Mouse (Mus musculus) embryonic facial prominence, embryonic 11.5 days (tissue): ENCODE results near the gene Heatr5a. TPM values are rescaled to one million over a fixed set of nuclear protein-coding genes. Genes with fewer than 3 reads are reported as not detected.

Experiments
- ATAC-seq: fragments of 200-750 bp; cut with Nextera tagmentation; replicated peaks from 2 replicates; pipeline ENCODE4 v1.8.0; 2017; ENCODE audit warnings: low read depth; ENCODE audit not compliant: insufficient number of reproducible peaks, low FRiP score, low TSS enrichment
- DNase-seq: peaks from one replicate; pipeline ENCODE4 v3.0.0-alpha.2; 2015; ENCODE audit warnings: low spot score
- H3K27ac ChIP-seq: fragments of 300-500 bp; sonication (generic); replicated peaks from 2 replicates; pipeline ENCODE4 v1.5.1; 2014; ENCODE audit warnings: mild to moderate bottlenecking, low read depth, low read length, control low read depth
- H3K27me3 ChIP-seq: fragments of 300-500 bp; sonication (generic); 2 replicates; pipeline ENCODE4 v1.6.1; 2014; ENCODE audit warnings: mild to moderate bottlenecking, low read length, moderate library complexity, mixed read lengths; ENCODE audit not compliant: control insufficient read depth, insufficient read depth
- H3K36me3 ChIP-seq: fragments of 300-500 bp; sonication (generic); replicated peaks from 2 replicates; pipeline ENCODE4 v1.6.1; 2014; ENCODE audit warnings: low read depth, mild to moderate bottlenecking, low read length, moderate library complexity, mixed read lengths; ENCODE audit not compliant: control insufficient read depth, insufficient read depth
- H3K4me1 ChIP-seq: fragments of 300-500 bp; sonication (generic); 2 replicates; pipeline ENCODE4 v1.6.1; 2014; ENCODE audit warnings: low read length, mixed read lengths; ENCODE audit not compliant: control insufficient read depth, insufficient read depth
- H3K4me2 ChIP-seq: fragments of 300-500 bp; sonication (generic); 2 replicates; pipeline ENCODE4 v1.6.1; 2014; ENCODE audit warnings: low read depth, mild to moderate bottlenecking, control low read depth, low read length, moderate library complexity
- H3K4me3 ChIP-seq: fragments of 300-500 bp; sonication (generic); 2 replicates; pipeline ENCODE4 v1.5.1; 2014; ENCODE audit warnings: low read depth, low read length, control low read depth
- H3K9ac ChIP-seq: fragments of 300-500 bp; sonication (generic); replicated peaks from 2 replicates; pipeline ENCODE4 v1.6.1; 2014; ENCODE audit warnings: mild to moderate bottlenecking, control low read depth, low read length
- H3K9me3 ChIP-seq: fragments of 300-500 bp; sonication (generic); replicated peaks from 2 replicates; pipeline ENCODE4 v1.6.1; 2016; ENCODE audit warnings: mild to moderate bottlenecking, low read length, inconsistent platforms, mixed read lengths; ENCODE audit not compliant: control insufficient read depth
- WGBS: fragments of 180-500 bp; shearing (Covaris S2); extraction: QIAGEN DNeasy Blood & Tissue Kit; methylation state at CpG from one replicate; pipeline ENCODE4 v1.1.7; 2014; 5-methylcytosine and 5-hydroxymethylcytosine counted together
- polyA plus RNA-seq: library from polyadenylated mRNA; unstranded; fragments of >200 nt; fragmentation: Nextera tagmentation; extraction: Ambion mirVana; gene quantifications from 2 replicates; pipeline ENCODE4 v1.2.1, GENCODE M21; 2014

Gene Heatr5a
- polyA plus RNA-seq, 1 experiment from 2014 or later = 8.6 TPM

GRCm38 (mm10) chr12:51855453-51855852, 115.7 kb downstream of the Heatr5a start:
- no peak for ATAC-seq
- no peak overlapping the region for H3K27ac ChIP-seq

GRCm38 (mm10) chr12:51851617-51852016, 119.5 kb downstream of the Heatr5a start:
- DNase-seq = no peak
- Histone ChIP-seq H3K9me3 (no peaks in the 10 kb centered on the region), H3K27ac (no peak overlapping the region), H3K4me1 (no peaks in the 10 kb centered on the region), H3K27me3 (no peaks in the 10 kb centered on the region), H3K9ac (no peak overlapping the region), H3K36me3 (no peaks in the 10 kb centered on the region), H3K4me3 (no peak overlapping the region), H3K4me2 (no peak overlapping the region)
- 87% methylated on average over 4 of the region's 4 CpGs for WGBS
- ATAC-seq = no peak

More at GRCm38 (mm10) chr12:51855453-51855852, 115.7 kb downstream of the Heatr5a start:
- Histone ChIP-seq H3K36me3 (no peaks in the 10 kb centered on the region), H3K9me3 (no peaks in the 10 kb centered on the region), H3K9ac (no peak overlapping the region), H3K27me3 (no peaks in the 10 kb centered on the region), H3K4me2 (no peak overlapping the region), H3K4me3 (no peak overlapping the region), H3K4me1 (no peaks in the 10 kb centered on the region)
- WGBS = 74% methylated on average over 6 of the region's 7 CpGs
- no peak for DNase-seq

- ATAC-seq (no peak), DNase-seq (no peak)
These were observed 120.0 kb downstream of the Heatr5a start for GRCm38 (mm10) chr12:51851155-51851554.

GRCm38 (mm10) chr12:51850339-51850738, 120.8 kb downstream of the Heatr5a start:
- DNase-seq (no peak), ATAC-seq (no peak)
- Histone ChIP-seq H3K9ac (no peak overlapping the region), H3K36me3 (no peaks in the 10 kb centered on the region), H3K27ac (no peak overlapping the region), H3K4me2 (no peak overlapping the region), H3K9me3 (no peaks in the 10 kb centered on the region), H3K4me1 (no peaks in the 10 kb centered on the region), H3K4me3 (no peak overlapping the region), H3K27me3 (no peaks in the 10 kb centered on the region)
- 87% methylated on average over 4 of the region's 4 CpGs for WGBS

More at GRCm38 (mm10) chr12:51851155-51851554, 120.0 kb downstream of the Heatr5a start:
- H3K4me3 ChIP-seq = no peak overlapping the region
- 93% methylated on average over 3 of the region's 3 CpGs for WGBS
- no peak overlapping the region for H3K4me2 ChIP-seq
- no peaks in the 10 kb centered on the region for H3K36me3 ChIP-seq
- no peaks in the 10 kb centered on the region for H3K9me3 ChIP-seq
- no peaks in the 10 kb centered on the region for H3K4me1 ChIP-seq
- H3K27ac ChIP-seq = no peak overlapping the region
- H3K9ac ChIP-seq = no peak overlapping the region
- no peaks in the 10 kb centered on the region for H3K27me3 ChIP-seq

- Histone ChIP-seq H3K36me3 (no peaks in the 10 kb centered on the region), H3K4me3 (no peak overlapping the region), H3K4me1 (no peaks in the 10 kb centered on the region), H3K27ac (no peak overlapping the region), H3K9me3 (no peaks in the 10 kb centered on the region), H3K9ac (no peak overlapping the region), H3K4me2 (no peak overlapping the region), H3K27me3 (no peaks in the 10 kb centered on the region)
- no peak for DNase-seq
- ATAC-seq = no peak
- WGBS = 82% methylated on average over 2 of the region's 2 CpGs
These were observed 121.2 kb downstream of the Heatr5a start for GRCm38 (mm10) chr12:51849902-51850301.

- no peak overlapping the region for H3K4me3 ChIP-seq
- H3K4me2 ChIP-seq = no peak overlapping the region
- no peaks in the 10 kb centered on the region for H3K9me3 ChIP-seq
- no peaks in the 10 kb centered on the region for H3K36me3 ChIP-seq
- no peaks in the 10 kb centered on the region for H3K4me1 ChIP-seq
- H3K9ac ChIP-seq = no peak overlapping the region
- no peaks in the 10 kb centered on the region for H3K27me3 ChIP-seq
- 83% methylated on average over 9 of the region's 9 CpGs for WGBS
- H3K27ac ChIP-seq = no peak overlapping the region
- DNase-seq (no peak), ATAC-seq (no peak)
These were observed 123.0 kb downstream of the Heatr5a start for GRCm38 (mm10) chr12:51847953-51848680.

GRCm38 (mm10) chr12:51845261-51845660, 125.9 kb downstream of the Heatr5a start:
- Histone ChIP-seq H3K4me1 (no peaks in the 10 kb centered on the region), H3K27ac (no peak overlapping the region), H3K9ac (no peak overlapping the region), H3K4me3 (no peak overlapping the region), H3K4me2 (no peak overlapping the region), H3K27me3 (no peaks in the 10 kb centered on the region), H3K9me3 (no peaks in the 10 kb centered on the region), H3K36me3 (no peaks in the 10 kb centered on the region)
- ATAC-seq (peak; percentile 50; the same call in 1 of the 2 replicates), DNase-seq (no peak)
- 38% methylated on average over 1 of the region's 1 CpGs for WGBS

GRCm38 (mm10) chr12:51844771-51845256, 126.3 kb downstream of the Heatr5a start:
- no peaks in the 10 kb centered on the region for H3K27me3 ChIP-seq
- no peaks in the 10 kb centered on the region for H3K9me3 ChIP-seq
- DNase-seq (peak; percentile 94), ATAC-seq (peak; percentile 98)
- H3K4me3 ChIP-seq = peak overlapping the region; percentile 62
- no peaks in the 10 kb centered on the region for H3K36me3 ChIP-seq
- peak overlapping the region; percentile 62; the same call in 1 of the 2 replicates for H3K27ac ChIP-seq
- H3K9ac ChIP-seq = peak overlapping the region; percentile 73
- under 1% methylated on average over 17 of the region's 17 CpGs for WGBS
- peak overlapping the region; percentile 48 for H3K4me2 ChIP-seq
- no peaks in the 10 kb centered on the region for H3K4me1 ChIP-seq
